Mouse (Mus musculus) spleen, adult 10 weeks (tissue): ENCODE results near the gene Ahrr. TPM values are rescaled to one million over a fixed set of nuclear protein-coding genes. Genes with fewer than 3 reads are reported as not detected.

Experiments
- polyA plus RNA-seq: library from polyadenylated mRNA; stranded (reverse); fragments of 350-450 nt; fragmentation: Illumina TruSeq; extraction: RNeasy Lipid Tissue Mini Kit (QIAGEN cat#74804); gene quantifications from one replicate; pipeline ENCODE4 v1.2.3, GENCODE M21; 2015; ENCODE audit warnings: low replicate concordance; ENCODE audit not compliant: insufficient read depth

Ahrr gene
- polyA plus RNA-seq, result 1.1 TPM

DNA sequence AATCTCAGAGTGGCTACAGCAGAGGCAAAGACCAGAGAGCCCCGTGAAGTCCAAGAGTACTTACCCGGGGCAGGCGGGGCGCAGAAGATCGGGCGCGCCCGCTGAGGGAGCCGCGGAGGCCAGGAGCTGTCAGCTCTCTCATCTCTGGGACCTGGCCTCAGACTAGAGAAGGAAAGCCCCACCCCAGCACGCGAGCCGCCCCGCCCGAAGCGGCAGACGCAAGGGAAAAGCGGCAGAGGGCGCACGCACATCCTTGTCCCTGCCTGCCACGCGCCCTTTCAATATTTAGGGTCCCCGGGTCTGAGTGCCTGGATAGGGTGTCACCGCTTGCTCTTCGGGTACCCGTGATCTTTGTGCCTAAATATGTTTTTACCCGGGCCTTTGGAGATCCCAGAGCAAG is at the start of gene Ahrr:
TSS of gene Ahrr (minus strand) at position 165 of the 400 bp plus-strand sequence.

DNA sequence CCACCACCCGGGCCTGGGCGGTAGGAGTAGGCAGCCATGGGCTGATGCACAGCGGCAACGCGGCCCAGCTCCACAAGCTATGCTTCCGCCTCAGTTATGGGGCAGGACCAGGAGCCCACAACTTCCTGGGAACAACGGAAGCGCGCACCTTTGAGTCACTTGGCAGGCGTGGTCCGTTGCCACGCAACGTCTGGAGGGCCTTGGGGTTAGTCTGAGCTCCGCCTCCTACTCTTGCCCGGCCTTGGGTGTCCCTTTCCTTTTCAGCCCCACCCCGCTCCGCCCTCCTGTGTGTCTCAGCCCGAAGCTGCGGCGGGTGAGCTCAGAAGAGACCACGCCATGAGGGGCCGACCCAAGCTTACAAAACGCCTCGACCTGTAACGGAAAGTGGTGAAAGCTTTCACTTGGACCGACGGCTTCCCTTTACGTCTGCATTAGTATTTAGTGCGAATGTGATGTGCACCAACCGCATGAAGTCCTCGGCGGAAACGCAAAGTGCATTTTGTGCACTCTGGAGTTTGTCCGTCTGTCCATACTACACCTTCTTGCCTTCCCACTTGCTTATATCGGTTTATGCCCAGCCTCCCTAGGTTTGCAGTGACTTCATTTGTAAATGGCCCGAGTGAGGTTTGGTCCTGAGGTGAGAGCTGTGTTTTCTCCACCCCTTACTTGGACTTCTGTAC is 25.2 kb upstream of the Ahrr start, which contains the start of gene Pdcd6:
TSS of gene Pdcd6 (minus strand) at position 411 of the 680 bp plus-strand sequence.

GRCm38 (mm10) chr13:74208317-74208985 is 83.7 kb downstream of the Ahrr start, which contains the start of gene Exoc3:
Gene Exoc3, minus strand, starts transcription at chr13:74208732.

Other genes with a start within 250 kb of the Ahrr start
- 8.0 TPM for gene Cep72, start 230.0 kb downstream of the Ahrr start, polyA plus RNA-seq
- not detected for gene Slc9a3, start 170.9 kb downstream of the Ahrr start, polyA plus RNA-seq
- gene Exoc3, start 83.6 kb downstream of the Ahrr start, polyA plus RNA-seq, result 42.0 TPM
- 131 TPM for gene Pdcd6, start 25.2 kb upstream of the Ahrr start, polyA plus RNA-seq
- 244 TPM for gene Sdha, start 57.9 kb upstream of the Ahrr start, polyA plus RNA-seq
- 41.3 TPM for gene Ccdc127, start 58.0 kb upstream of the Ahrr start, polyA plus RNA-seq
- not detected for gene Lrrc14b, start 71.7 kb upstream of the Ahrr start, polyA plus RNA-seq
- 5.7 TPM for gene Zfp72, start 98.5 kb upstream of the Ahrr start, polyA plus RNA-seq
- gene Ftl1-ps1, start 107.4 kb upstream of the Ahrr start, polyA plus RNA-seq, result 8.3 TPM
- 28.6 TPM for gene Zfp825, start 201.7 kb upstream of the Ahrr start, polyA plus RNA-seq